Mouse (Mus musculus): ENCODE measurements around the gene Ptprm. TPM values are rescaled to one million over a fixed set of nuclear protein-coding genes. Genes with fewer than 3 reads are reported as not detected.
A peak's percentile ranks its signal among the peaks of the same experiment; 100 is the strongest.

The Ptprm gene
- total RNA-seq, 2 experiments from 2014 or later, result 0.22 TPM; not detected in 1

DNA sequence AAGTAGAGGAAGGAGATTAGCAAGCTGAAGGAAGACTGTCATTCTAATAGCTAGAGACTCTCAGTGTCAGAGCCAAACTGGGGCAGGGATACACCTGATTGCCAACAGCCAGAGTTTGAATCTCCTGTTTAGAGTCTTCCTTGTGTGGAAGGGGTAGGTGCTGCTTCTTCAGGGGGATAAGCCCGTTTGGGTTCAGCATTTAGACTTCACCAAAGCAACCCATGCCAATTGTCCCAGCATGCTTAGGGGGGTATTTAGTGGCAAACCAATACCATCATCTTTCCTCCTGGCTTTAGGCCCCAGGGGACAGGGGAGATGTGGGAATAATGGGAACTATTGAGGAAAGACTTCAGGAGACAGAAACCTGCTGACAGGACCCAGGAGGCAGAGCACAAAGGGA lies 460.1 kb downstream of the Ptprm start:
- ATAC-seq (ENCODE audit: poor library complexity, severe bottlenecking), result no peak

DNA sequence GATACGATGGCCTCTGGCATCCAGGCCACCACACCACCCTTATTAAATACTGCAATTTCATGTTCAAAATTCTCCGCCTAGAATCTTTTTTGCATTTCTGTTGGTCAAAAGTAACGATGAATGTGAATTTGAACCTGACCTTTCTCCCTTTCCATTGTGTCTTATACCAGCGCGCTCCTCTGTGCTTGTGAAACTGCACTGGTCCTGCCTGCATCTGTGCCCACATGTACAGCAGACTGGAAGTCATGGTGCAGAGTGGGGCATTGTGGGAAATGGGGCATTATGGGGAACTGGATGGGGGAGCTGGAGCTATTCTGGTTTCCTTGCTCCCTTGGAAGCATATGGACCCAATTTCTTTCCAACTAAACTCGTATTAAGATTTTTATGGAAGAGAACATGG lies 462.3 kb downstream of the Ptprm start:
- ATAC-seq (ENCODE audit: poor library complexity, severe bottlenecking), result no peak

DNA sequence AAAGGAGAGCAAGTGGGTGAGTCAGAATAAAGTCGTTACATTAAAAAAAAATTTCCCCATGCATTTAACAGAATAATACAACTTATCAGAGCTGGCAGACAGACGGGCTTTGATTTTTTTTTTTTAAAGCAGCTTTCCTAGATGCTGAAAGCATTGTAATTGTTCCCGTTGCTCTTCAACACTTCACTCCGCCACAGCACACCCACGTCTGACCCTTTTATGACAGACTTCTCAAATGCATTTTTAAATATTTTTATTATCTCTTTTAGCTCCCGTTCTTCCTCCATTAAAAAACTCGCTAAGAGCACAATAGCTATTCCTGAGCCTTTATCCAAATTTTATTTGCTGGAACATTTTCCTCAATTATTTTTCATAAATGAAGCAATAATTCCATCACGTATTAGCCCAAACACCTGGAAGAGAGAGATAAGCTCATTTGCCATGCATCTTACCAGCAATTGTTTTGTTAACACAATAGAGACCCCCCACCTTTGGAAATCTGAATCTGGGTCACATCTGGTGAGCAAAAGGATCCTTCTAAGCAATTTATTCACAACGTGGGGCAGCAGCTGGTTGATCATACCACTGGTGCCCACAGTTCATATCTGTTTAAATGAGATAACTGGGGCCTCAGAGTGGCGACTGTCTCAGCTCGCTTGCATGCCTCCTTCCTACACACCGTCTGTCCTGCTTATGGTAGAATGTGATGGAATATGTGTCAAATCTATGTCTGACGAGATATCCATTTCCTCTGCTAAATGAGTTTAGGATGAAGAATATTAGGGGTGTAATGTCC lies 463.0 kb downstream of the Ptprm start:
- no peak for ATAC-seq (ENCODE audit: poor library complexity, severe bottlenecking)

DNA sequence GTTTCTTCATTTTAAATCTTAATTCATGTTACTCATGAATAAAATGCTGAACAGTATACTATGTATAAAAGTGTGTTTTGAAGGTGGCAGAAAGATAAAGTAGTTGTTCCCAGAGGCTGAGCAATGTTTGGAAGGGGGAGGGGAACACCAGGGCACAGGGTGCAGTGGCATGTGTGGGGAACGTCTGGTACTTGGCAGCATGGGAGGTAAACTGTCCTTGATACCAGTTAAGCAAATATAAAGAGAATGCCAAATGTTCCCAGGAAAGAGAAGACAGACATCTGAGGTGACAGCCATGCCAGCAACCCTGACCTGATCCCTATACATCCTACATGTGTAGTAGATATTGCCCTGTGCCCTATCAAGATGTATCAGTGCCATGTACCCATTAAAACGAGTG lies 472.0 kb downstream of the Ptprm start:
- no peak for ATAC-seq (ENCODE audit: poor library complexity, severe bottlenecking)

DNA sequence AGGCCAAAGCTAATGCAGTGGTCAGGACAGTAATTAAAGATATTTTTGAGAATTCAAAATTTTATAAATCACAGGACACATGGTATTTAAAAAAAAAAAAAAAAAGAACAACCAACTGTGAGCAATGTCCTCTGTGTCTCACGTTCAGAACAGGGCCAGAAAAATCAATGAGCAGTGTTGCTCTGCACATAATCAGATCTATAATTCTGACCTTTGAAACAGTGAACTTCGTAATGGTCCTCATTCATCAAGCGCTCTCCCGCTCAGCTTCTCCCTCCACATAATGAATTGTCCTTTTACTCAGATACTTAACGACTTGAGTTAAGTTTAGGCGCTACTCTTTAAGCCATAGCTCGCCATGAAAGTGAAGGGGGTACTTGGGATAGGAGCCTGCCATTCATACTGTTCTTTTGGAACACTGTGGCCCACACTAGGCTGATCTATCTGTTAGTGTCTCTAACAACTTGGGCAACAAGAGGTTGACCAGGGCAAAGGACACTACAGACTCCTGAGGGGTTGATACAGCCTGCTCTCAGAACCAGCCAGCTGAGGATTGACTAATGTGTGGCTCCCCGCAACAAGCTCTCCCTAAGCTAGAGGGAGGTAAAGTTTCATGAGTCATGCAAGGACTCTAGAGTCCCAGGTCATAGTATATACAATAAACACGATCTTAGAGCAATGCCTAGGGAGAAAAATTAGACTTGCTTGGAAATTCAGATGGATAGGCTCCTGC lies 473.1 kb downstream of the Ptprm start:
- no peak for ATAC-seq (ENCODE audit: poor library complexity, severe bottlenecking)

DNA sequence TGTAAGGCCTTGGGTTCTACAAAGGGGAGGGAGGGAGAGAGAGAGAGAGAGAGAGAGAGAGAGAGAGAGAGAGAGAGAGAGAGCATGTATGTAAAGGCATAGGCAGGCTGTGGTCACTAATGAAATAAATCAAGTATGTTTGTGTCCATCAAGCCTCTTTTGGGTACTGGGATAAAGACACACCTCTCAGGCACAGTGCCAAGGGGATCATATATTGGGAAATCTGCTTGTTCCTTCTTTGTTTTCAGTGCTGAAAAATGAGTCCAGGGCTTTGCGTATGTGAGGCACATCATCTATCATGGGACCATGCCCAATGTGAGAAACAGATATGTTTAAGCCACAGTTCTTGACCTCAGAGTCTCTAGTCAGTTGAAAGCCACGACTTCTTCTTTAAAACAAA lies 475.1 kb downstream of the Ptprm start:
- no peak for ATAC-seq (ENCODE audit: poor library complexity, severe bottlenecking)

DNA sequence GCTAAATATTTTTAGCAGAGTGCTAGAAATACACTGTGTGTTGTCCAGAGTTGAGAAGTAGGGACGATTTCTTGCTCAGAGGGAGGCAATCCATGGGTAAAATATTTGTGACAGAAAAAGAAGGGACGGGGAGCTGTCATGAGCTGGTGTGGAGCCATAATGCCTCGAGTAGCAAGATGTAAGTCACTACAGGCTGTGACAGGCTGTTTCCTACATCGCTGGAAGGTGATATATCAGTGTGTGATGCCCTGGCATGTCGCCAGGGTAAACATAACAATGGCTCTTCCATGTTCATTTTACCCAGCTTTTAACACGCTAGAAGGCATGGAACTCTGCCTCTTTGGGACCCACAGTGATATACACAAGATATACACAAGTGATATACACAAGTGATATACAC lies 476.7 kb downstream of the Ptprm start:
- ATAC-seq (ENCODE audit: poor library complexity, severe bottlenecking), result no peak

DNA sequence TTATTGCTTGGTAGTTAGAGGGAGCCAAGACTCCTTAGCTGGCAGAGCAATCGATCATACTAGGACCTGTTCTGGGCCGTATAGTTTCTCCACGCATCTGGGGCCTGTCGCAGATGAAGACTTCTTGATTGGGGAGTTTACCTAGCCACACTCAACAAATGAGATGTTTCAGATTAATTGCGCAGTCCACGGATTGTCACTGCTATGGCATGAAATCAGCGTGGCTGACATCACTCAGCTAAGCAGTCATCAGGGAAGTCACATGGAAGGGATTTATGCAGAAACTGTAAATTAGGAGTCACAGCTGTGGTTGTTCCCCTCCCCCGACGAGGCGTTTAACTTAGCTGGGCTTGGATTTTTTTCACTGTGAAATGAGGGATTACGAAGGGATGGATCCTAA lies 479.4 kb downstream of the Ptprm start:
- ATAC-seq (ENCODE audit: poor library complexity, severe bottlenecking), result no peak

DNA sequence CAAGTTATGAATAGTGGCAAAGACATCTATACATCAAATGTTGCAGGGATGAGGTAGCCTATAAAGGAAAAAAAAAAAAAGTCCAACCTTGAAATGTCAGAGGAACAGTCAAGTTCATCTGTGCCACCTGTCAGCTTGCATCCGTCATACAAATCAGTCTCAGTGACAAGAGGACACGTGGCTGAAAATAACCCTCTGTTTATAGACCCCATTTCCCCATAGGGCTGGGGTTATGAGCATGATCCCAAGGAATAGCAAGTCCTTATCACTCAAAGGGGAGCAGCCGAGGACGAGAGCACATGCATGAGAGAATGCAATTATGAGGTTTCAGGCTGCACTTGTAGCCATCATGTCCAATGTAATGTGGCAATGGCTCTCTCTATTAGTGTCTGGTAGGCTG lies 482.9 kb downstream of the Ptprm start:
- ATAC-seq (ENCODE audit: poor library complexity, severe bottlenecking), result no peak

DNA sequence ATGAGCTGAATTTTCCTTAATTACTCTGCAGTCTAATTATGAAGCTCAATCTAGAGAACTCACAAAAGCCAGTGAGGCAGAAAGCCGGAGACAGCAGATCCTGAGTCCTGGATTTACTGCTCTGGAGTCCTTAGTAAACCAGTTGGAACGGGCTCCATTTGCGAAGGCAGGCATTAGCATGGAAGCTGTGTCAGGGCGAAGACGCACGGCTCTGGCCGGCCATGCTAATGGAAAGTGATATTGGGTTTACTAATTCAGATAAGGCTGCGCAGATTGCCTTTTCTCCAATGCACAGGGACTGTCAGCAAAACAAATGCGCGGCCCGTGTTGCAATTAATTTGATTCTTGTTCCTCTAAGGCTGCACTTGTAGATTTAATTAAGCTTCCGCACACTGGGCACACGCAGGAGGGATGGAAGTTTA lies 484.7 kb downstream of the Ptprm start:
- no peak for ATAC-seq (ENCODE audit: poor library complexity, severe bottlenecking)

DNA sequence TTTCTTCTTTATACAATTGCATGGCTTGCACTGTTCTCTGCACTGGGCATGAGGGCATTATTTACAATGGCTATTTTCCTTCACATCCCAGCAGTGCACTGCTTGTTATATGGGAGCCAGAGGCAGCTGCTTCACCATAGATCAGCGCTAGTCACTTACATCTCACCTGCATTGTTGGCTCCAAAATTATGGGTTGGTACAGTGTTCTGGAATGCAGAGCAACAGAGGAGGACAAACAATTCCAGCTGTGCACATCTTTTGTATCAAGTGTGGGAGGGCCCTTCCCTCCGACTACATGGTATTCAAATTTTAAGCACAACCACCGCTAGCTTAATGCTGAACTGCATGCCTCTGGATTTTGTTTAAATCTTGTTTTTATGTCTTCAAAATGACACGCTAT lies 489.8 kb downstream of the Ptprm start:
- ATAC-seq (ENCODE audit: poor library complexity, severe bottlenecking), result no peak

DNA sequence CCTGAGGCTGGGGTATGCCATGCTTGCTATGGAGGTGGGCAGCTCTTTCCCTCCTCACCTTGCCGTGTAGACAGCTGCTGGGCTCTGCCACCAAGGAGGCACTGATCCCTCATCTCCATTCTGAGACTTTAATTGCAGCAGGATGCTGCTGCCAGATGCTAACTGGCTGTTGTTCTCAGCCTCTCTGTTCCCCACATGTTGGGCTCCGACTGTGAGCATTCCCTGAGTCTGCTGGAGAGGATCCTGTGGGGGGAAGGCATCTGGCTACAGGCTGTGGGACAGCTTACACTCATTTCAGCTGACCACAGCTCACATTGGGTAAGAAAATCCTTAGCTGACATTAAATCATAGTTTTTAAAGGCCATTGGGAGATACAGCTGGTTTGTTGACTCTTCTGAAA lies 492.7 kb downstream of the Ptprm start:
- no peak for ATAC-seq (ENCODE audit: poor library complexity, severe bottlenecking)

DNA sequence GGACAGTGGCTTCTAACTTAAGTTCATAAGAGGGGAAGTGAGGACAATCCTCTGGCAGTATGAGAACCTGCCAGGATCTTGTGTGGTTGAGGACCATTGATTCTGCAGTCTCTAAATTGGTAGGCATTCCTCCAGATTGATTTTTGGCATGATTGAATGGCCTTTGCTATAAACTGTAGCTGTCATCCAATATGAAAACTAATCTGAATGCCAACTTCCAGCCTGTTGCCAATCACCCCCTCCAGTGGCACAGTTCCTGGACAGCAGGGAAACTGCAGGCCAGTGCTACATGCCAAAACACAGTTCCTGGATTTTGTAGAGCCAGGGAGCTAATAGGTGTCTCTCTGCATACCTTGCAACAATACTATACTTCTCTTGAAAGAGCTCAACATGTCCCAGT lies 495.5 kb downstream of the Ptprm start:
- no peak for ATAC-seq (ENCODE audit: poor library complexity, severe bottlenecking)

DNA sequence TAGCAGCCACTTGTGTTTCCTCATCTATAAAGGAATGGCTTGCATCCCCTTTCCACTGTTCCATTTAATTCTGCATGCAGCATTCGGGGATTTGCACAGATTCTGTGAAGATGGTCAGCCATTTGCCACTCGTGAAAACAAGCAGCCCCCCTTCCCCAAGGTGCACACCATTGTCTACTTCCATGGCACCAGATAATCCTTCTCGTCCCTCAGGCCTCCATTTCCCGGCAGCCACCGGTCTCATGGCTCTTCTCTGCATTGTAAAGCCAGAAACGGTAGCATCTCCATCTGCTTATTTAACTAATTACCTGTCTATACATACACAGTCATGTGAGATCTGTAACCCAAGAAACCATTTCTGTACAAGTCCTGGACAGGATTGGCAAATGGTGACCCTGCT lies 501.8 kb downstream of the Ptprm start:
- no peak for ATAC-seq (ENCODE audit: poor library complexity, severe bottlenecking)

DNA sequence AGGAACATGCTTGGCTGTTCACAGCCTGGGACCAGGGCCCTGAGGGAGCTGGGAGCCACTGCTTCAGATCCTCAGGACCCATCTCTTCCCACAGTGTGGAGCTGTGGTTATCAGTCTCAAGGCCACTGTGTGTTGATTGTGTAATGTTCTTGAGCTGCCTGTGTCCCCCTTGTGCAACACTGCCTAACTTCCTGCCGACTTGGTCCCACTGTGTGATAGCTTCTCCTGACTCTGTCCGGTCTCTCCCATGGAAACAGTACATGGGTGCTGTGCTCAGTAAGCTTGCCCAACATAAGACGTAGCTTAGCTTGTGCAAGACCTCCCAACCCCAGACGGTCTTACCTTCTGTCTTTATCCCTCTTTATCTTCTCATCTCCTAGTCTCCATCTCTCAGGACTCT lies 507.2 kb downstream of the Ptprm start:
- peak; percentile 80 for ATAC-seq (ENCODE audit: poor library complexity, severe bottlenecking)

DNA sequence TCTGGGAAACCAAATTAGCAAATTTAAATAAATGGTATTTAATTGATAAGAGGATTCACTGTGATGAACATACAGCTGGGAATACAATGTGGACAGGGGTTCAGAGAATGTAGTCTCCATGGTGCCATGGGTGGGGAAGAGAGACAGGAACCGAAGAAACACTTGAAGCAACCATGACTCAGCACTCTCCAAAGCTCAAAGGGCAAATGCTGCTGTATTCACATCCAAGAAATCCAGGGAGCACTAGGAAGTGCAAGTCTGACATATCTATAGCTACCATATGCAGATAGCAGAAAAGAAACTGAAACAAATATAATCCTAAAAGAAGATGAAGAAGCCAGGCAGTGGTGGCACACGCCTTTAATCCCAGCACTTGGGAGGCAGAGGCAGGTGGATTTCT lies 531.9 kb downstream of the Ptprm start:
- ATAC-seq (ENCODE audit: poor library complexity, severe bottlenecking), result no peak

DNA sequence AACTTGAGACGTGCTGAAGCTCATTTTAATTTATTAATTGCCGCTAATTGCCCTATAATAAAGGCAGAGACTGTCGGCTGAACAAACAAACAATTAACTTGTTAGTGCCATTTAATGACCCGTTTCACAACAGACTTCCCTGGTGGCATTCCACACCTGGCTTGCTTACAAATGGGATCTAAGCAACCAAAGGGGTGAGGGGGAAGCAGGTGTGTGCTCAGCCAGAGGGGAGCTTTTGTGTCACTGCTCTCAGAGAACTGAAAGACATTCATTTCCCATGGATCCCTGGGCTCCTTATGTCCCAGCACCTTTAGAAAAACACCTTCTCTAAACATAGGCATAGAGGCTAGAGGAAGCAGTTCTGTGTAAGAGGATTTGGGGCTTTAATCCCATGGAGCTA lies 536.9 kb downstream of the Ptprm start:
- no peak for ATAC-seq (ENCODE audit: poor library complexity, severe bottlenecking)

DNA sequence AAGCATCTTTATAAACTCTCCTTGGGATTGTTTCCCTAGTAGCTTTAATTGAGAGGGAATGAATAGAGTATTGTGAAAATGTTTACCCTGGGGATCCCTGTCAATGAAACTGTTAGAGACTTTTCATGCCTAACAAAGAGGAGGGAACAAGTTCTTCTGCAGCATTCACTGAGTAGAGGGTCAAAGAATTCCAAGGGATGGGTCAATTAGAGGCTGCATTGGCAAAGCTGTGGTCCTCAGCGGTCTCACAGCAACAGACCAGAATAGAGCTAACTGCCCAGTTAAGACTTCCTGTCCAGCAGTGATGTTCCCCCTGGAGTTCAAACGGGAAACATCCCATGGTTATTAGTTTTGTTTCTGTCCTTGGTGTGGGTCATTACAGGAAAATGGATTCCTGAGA lies 538.3 kb downstream of the Ptprm start:
- no peak for ATAC-seq (ENCODE audit: poor library complexity, severe bottlenecking)

DNA sequence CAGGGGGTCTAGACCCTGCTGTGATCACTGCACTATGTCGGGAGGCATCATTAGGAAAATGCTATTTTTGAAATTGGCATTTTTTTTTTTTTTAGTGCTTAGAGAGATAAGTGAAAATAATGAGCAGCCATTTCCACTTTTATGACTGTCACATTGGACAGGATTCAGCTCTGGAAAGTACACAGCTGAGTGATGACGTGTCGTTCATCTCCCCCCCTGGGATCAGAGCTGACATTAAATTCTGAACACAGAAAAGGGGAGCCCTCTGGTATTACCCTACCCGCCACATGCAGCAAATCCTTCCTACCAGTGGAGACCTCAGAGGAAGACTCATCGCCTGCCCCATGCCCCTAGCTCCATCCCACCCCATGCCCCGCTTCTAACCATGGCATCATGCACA lies 540.5 kb downstream of the Ptprm start:
- ATAC-seq (ENCODE audit: poor library complexity, severe bottlenecking), result no peak

DNA sequence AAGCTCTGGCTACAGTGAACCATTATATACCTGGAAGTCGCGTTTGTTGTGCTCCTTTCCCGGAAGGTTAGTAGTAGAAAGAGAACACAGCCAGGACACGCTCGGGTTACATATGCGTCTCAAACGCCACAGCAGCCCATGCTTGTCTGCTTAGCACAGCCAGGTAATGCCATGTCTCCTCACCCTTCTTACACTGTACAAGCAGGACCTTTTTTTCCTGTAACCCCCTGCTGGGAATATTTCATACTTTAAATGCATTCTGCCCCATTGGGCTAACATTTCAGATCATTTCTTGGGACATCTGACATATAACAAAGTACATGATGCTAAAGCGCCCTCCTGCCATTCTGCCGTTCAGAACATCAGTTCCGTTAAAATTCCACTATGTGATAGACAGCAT lies 540.9 kb downstream of the Ptprm start:
- ATAC-seq (ENCODE audit: poor library complexity, severe bottlenecking), result no peak

DNA sequence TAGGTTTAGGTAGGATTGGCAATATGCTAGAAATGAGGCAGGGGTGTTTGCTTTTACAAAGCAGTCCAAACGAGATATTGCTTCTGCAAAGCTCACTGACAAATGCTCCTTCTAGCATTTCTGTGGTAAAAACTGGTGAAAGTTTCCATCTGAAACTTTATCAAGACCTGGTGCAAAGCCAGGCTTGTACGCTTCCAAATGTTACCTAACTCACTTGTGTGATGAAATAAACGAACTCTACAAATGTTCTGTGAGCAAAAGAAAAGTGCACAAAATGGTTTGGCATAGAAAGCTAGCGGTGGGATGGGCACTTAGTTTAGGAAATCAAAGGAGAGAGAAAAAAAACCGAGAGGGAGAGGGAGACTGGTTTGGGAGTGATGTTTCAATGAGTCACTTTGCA lies 544.5 kb downstream of the Ptprm start:
- no peak for ATAC-seq (ENCODE audit: poor library complexity, severe bottlenecking)

DNA sequence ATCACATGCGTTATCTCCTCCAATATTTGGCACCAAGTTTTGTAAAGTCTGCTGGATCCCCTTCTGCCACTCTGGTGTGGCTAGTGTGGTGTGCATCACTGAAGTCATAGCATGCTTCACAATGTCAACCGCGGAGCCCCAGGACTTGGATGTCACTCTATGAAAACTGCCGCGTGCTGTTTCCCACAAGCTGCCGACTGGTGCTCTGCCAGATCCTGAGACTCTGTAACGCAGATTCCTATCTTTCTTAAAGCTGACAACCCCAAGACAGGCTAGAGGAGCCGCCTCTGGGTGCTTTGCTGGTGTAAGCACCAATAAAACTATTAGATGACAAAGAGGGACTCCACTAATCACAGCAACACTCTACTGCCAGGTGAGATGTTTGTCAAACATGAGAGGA lies 546.1 kb downstream of the Ptprm start:
- no peak for ATAC-seq (ENCODE audit: poor library complexity, severe bottlenecking)
